Mouse (Mus musculus): Measurements from ENCODE around the gene Pkhd1.
A peak's percentile ranks its signal among the peaks of the same experiment; 100 is the strongest.
"Not testable (repeated sequence)": the region's sequence is repeated elsewhere in the genome, so short reads cannot be mapped to it uniquely, and the experiment has no call there.

Gene Pkhd1

DNA sequence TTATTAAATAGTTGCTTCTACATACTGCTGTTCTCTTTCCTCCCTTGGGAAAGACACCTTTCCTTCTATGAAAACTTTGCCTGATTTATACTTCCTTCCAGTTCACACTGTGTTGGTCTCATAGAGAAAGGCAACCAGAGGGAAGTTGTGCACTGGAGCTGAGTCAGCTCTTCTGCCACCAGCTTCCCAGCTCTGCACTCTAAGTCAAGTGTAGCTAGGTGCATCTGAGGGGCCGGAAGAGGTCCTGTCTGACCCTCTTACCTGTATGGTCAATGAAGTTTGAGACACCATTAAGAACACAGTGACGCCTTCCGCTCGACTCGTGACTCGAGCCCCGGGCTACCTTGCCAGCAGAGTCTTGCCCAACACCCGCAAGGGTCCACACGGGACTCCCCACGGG, 131.8 kb downstream of the Pkhd1 start:
- no peak for DNase-seq (ENCODE audit: low read depth, low spot score)

DNA sequence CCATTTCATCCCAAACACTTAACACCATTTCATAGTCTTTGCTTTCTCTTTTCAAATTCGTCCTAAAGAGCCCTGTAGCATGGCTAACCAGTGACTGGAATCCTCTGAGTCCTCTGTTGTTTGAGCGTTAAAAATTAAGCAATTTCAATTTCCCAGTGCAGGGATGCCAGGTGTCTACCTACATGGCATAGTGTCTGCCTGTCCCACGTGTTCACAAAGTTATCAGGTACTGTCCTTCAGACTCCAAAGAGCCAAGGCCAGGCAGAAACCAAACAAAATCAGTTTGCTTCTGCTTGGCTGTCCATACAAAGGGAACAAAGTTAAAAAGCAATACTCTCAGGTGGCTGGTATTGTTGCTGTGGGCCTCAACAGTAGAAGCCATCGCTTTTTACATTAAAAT, 136.0 kb downstream of the Pkhd1 start:
- DNase-seq (ENCODE audit: low read depth, low spot score) = no peak

DNA sequence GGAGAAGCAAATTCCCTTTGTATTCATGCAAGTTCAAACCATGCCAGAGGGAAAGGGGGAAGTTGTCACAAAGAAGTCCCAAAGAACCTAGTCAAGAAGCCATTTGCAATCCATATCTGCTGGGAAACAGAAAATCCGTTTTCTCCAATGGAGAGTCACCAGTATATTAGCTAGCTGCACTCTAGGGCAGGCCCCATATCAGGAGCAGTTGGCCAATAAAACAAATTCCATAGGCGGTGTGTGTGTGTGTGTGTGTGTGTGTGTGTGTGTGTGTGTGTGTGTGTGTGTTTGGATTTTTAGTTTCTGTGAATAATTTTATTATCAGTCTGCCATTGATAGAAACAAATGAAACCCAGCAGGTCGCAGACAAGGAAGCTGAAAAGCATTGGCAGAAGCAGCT, 139.2 kb downstream of the Pkhd1 start:
- DNase-seq (ENCODE audit: low read depth, low spot score) = no peak

DNA sequence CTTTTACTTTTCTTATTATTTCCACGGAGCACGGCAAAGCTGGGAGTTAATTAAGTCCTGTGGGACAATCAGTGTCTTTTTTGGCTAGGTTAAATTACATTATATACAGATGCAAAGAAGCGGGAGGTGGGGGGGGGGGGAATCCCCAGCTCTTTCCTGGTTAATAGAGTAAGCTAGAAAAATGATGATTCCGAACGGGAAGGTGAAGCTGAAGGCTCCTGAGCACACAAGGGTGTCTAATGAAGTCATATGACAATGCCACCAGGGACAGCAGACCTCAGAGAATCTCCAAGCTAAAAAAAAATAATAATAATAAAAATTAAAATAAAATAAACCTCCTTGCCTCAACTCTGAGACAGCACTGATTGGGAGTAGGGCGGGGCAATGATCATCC, 139.6 kb downstream of the Pkhd1 start:
- DNase-seq (ENCODE audit: low read depth, low spot score) = no peak

DNA sequence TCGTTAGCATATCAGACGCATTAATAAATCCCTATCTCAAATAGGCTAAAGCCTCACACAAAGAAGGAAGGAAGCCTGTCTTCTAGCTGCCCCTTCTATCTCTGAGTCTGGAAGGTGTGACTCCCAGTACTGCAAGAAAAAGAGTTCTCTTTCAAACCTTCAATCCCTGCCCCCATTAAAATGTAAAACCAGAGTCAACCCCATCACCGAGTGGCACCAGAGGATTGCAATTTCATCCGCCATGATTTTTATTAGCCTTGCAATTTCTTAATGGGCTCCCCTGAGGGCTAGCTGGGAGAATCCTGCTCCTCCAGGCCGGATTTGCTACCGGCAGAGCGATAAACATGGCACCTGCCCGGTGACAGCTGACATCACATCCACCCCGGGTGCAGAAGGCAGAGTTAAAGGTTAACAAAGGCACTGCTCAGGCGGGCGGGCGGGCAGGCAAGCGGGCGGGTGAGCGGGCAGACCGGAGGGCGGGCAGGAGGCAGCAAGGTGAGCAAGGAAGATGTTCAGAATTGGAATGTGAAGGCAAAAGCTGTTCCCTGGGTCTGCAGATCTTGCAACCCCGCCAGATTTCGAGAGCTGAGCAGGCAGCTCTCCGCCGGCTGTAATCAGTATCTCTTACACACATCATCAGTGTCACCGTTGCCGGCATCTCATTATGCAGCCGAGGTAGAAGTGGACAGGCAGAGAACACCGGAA, 140.2 kb downstream of the Pkhd1 start:
- peak; percentile 63 for DNase-seq (ENCODE audit: low read depth, low spot score)

DNA sequence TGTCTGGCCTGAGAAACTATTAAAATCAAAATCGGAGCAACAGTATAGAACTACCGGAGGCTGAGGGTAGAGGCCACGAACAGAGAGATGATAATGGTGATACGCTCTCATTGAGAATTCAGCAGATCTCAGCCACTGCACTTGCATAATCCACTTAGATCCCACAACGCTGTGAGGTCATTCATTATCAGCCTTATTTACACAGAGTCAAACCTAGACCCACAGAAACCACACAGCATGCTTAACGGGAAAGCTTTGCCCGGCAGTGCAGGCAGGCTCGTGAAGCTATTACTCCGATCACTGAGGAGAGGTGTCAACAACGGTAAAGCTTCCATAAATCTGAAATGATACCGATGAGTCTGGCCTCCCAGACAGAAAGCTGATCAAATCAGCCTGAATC, 147.1 kb downstream of the Pkhd1 start:
- no peak for DNase-seq (ENCODE audit: low read depth, low spot score)

DNA sequence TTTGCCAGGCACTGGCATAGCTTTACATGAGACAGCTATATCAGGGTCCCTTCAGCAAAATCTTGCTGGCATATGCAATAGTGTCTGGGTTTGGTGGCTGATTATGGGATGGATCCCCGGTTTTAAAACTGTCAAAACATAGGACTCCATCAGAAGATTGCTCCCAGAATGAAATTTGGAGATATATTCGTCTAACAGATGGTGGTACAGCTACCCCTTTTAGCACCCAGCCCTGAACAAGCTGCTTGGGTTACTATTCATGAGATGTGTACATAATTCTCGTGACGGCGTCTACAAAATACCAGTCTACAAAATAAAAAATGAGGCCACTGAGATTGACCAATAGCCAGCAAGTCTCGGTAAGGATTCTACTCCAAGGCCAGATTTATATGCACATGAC, 147.5 kb downstream of the Pkhd1 start:
- no peak for DNase-seq (ENCODE audit: low read depth, low spot score)

DNA sequence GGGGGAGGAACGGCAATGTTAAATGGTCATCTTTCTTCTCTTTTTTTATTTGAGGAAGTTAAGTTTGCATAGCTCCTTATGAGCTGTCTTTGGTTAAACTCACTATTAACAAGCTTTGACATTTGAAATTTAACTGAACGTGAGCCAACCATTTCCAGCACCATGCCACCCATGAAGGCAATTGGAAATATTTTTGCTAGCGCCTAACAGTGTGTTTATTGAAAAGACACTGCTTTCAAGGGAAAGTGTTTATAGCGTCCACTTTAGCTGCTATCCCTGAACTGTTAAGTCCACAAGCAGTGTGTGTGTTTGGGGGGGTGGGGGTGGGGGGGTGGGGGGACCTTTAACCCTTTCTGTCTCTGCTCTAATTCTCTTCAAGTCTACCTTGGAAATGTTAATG, 151.4 kb downstream of the Pkhd1 start:
- no peak for DNase-seq (ENCODE audit: low read depth, low spot score)

DNA sequence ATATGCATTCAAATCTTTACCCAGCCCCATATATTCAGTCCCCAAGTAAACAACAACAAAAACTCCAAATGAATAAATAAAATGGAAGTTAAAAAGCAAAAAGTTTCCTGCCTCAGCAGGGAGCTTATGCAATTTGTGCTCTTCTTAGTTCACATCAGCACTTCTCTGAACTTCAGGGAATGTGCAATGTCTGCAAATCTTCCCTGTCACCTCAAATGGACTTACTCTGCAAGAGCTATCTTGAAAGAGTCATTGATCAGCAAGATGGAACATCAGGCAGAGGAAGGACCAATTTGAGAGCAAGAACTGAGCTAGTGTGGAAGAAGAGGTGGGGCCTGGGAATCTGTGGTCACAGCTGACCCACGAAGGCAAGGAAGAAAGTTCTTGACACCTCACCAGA, 163.2 kb downstream of the Pkhd1 start:
- DNase-seq (ENCODE audit: low read depth, low spot score) = no peak

DNA sequence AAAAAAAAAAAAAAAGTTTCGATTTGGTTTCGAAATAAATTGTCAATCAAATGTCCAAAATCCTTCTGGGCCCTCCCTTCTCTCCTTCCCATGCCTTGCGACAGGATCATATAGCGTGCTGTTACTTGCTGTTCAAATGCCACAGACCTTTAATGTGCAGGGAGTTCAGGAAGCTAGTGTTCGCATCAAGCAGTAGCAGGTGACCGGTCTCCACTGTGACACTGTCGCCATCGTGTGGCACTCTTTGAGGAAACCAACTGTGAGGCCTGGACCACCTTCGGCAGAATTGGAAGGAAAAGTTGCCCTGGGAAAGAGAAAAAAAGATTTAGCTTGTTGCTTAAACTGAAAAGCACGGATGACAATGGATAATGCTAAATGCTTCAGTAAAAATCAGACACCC, 167.8 kb downstream of the Pkhd1 start:
- DNase-seq (ENCODE audit: low read depth, low spot score) = peak; percentile 34

DNA sequence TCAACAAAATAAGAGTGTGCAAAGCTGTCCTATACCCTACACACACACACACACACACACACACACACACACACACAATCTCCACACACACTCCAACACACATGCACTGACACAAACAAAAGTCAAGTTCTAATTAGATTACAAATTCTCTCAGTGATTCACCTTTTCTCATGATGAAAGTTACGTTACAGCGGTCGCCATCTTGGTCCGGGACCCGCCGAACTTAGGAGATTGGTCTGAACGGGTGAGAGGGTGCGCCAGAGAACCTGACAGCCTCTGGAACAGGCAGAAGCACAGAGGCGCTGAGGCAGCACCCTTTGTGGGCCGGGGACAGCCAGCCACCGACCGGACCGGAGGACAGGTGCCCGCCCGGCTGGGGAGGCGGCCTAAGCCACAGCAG, 185.8 kb downstream of the Pkhd1 start:
- not testable (repeated sequence) for DNase-seq (ENCODE audit: low read depth, low spot score)

DNA sequence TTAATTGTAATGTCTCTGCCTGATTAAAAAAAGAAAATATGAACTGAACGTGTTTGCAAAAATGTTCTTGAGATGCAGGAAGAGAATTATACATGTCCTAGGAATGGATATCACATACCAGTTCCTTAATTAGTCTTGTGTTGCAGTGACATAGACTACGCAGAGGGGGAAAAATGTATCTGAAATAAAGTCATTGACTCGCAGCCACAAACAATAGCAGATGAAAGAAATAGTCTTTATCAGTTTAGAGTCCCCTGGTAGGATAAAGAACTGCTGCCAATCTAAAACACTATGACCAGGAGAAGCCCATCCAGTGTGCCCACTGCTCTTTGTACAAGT, 188.8 kb downstream of the Pkhd1 start:
- DNase-seq (ENCODE audit: low read depth, low spot score) = no peak

DNA sequence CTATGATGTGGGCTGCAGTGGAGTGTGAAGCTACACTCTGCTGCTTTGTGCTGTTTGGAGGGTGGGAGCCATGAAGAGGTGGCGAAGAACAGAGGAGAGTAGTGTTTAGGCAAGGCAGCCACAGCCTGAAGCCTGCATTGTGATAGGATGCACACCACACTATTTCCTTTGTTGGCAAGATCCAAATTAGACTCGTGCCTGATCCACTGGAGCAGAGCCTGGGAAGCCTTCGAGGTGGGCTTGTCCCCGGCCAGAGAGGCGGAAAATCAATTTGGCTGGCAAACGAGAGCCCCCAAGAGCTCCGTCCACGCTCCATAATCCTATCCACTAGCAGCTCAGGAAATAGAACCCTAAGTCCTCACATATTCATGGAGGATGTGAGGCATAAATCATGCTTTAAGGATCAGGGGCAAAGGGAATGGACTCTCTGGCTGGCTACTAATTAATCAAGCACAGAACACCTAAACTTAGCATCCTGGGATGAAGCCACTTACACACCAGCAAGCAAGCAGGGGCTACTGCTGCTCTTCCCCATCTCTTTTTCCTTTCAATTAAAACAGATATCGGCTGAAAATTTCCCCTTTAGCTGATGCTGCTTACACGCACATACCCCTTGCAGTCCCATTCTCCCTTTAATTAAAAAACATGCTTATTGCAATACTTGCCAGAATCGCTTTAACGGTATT, 189.4 kb downstream of the Pkhd1 start:
- DNase-seq (ENCODE audit: low read depth, low spot score) = peak; percentile 43

DNA sequence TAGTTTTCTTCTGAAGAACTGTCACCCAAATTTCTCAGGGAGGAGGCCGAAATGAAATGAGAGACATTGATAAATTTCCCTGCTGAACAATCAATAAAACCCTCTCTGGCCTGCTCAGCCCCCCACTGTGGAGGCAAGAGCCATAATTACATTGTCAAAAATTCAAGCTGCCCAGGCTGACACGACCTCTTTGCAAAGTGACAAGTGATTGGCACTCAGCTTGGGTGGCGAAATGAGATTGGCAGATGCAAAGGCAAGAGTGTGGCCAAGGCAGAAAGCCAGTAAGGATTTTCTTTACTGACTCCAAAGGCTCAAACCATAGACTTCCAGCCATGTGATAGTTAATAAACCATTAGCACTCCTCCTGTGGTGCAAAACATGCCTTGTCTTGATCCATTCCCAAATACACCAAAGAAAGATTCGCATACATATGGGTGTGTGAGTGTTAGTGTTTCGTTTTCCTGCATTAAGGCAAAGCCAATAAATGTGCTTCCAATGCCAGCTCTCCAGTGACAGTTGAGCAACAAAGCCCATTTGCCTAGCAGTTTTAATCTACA, 208.4 kb downstream of the Pkhd1 start:
- no peak for DNase-seq (ENCODE audit: low read depth, low spot score)

DNA sequence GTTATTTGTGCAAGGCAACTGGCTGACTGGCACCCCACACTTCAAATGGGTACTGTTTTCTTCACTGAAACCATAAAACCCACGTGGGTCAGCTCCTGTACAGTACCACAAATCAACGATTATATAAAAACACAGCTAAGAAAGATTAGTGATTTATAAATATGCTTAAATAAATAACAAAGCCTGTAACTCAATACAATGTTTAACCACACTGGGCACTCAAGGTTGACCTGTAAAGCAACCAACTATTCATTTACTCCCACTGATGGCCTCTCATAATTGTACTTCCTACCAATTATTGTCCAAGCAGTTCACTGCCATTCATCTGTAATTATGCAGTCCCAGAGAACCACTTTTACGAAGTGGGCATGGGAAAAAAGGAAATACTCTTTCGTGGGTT, 219.5 kb downstream of the Pkhd1 start:
- no peak for DNase-seq (ENCODE audit: low read depth, low spot score)

DNA sequence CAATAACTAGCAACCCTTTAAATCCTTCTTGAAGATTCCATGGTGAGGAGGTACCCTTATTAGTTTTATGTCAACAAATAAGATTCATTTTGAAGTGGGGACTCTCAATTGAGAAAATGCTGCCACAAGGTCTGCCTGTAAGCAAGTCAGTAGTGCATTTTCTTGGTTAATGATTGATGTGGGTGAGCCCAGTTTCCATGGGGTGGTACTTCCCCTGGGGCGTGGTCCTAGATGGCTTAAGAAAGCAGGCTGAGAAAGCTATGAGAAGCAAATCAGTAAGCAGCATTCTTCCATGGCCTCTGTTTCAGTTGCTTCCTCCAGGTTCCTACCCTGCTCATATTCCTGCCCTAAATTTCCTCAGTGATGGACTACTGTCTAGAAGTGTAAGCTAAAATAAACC, 253.4 kb downstream of the Pkhd1 start:
- DNase-seq (ENCODE audit: low read depth, low spot score) = no peak

DNA sequence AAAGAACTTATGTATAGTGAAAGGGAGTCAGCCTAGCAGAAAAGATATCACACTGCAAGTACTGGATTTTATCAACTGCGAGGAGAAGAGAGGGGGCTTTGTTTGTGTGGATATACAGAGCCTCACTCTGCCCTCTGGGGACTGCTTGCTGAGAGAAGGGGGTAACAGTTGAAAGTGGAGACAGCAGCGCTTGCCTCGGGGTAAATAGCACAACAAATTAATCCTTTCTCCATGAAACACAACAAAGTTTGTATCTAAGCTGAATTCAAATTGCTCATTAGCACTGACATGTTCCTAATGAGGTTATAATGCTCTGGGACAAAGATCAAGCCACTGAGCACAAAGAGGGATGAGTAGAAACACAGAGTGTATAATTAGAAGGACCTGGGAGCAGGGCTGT, 273.2 kb downstream of the Pkhd1 start:
- peak; percentile 4 for DNase-seq (ENCODE audit: low read depth, low spot score)

DNA sequence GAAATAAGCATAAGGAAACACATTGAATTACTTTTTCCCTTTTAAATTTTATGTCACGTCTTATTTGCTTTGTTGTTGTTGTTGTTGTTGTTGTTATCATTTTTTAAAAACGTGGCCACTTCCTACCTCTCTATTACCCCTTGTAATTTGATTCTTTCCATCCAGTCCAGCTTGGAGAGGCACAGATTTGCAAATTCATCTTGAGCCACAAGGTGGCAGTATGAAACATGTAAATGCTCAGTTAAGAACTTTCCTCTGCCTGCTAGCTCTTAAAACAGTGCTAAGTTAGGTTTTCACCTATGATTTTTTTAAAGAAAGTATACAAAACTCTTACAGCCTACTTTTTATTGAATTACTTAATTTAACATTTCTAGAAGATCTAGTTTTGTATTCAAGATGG, 306.4 kb downstream of the Pkhd1 start:
- DNase-seq (ENCODE audit: low read depth, low spot score) = peak; percentile 73

DNA sequence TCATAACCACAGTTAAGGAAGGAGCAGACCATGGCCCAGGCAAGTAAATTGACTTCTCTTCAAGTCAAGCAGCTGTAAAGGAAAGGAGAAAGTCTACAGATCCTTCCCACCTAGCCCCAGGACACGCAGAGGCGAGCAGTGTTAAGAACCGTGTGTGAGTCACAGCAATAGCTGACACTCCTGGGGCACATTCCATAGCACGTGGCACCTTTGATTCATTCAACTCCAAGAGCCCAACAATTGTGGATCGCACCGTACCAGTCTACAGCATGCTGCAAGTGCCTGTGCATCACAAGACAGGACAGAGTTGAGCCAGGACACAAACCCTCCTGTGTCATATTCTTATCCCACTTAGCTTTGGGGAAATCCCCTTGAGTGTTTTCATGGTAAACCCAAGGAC, 306.9 kb downstream of the Pkhd1 start:
- no peak for DNase-seq (ENCODE audit: low read depth, low spot score)

DNA sequence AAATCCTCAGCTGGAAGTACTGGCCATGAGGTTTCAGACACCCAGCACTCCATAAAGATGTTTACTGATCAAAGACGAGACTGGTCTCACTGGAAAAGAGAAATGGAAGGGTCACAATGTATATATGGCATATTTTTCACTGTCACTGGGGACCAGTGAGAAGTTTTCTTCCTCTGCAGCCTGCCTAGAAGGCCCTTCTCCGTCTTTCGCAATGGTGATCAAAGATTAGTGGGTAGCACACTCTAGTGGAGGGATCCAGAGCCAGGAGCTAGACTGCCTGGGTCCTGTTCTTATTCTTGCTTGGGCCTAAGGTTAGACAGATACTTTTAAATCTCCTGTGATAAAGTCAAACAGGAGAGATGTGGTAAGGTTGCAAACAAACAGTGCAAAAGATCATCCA, 311.7 kb downstream of the Pkhd1 start:
- DNase-seq (ENCODE audit: low read depth, low spot score) = no peak

DNA sequence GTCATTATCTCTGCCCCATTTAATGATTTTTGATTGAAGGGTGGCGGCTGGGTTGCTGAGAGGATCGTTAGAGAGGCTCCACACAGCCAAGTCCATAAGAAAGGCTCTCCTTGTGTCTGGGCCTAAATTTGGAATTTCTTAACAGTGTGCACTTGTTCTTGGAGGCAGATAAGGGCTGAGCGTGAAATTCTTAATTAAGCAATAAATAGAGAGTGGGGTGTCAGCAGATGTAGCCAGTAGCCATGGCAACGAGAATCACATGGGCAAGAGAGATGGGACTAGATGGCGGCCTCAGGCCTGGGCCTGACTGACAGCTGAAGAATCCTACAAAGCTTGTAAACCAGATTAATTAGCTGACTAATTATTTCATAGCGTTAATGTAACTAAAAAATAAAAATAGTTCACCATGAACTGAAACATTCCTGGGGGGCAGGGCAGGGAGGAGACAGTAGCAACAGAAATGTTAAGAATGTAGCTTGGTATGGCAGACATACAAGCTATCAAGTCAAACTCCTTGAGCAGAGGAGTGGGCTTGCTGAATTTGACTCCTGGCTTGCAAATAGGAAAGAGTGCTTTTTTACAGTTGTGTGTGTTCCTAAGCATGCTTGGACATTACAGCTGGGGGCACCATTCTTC, 314.8 kb downstream of the Pkhd1 start:
- peak; percentile 75 for DNase-seq (ENCODE audit: low read depth, low spot score)

DNA sequence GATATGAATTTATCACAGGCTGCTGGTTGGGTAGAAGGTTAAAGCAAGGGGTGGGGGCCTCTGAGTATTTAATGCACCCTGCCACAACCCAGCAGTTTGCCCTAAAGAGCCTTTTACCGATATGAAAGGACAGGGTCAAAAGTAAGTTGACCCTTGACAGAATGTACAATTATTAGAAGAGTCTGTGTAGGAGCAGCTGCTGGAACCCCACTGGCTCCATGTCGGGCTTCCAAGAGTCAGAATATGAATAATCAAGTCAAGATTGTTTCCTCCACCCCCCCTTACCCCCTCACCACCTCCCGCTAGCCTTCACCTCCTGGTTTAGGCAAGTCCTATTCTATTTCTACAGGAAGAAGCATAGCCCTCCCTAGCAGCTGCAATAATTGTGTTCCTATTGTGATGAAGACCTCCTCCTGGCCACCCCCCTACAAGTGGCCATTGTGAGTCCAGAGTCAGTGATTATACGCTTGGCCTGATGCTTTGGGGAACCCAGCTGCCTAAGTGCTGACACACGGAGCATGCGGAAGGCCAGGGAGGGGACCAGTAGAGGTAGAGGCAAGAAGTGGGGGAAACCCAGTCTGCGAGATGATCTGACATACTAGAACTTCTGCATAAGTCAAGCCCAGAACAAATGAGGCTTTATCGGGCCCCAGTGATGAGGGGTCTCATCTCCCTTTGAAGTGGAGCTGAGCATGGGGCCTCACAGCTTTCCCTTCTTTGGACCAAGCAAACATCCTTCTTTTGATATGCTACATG, 315.5 kb downstream of the Pkhd1 start:
- DNase-seq (ENCODE audit: low read depth, low spot score) = peak; percentile 80

All from mesoderm, embryonic 11.5 days (tissue).